Mouse (Mus musculus) hindbrain, embryonic 14.5 days (tissue): ENCODE results near the gene Fbxo3. TPM values are rescaled to one million over a fixed set of nuclear protein-coding genes. Genes with fewer than 3 reads are reported as not detected.
"Not testable (repeated sequence)": the region's sequence is repeated elsewhere in the genome, so short reads cannot be mapped to it uniquely, and the experiment has no call there.

Source experiments
- ATAC-seq: fragments of 200-750 bp; cut with Nextera tagmentation; 2 replicates; pipeline ENCODE4 v1.8.0; 2017; ENCODE audit warnings: moderate number of reproducible peaks, mild to moderate bottlenecking, moderate TSS enrichment, moderate library complexity; ENCODE audit not compliant: low FRiP score
- DNase-seq: peaks from one replicate; pipeline ENCODE4 v3.0.0-alpha.2; 2015; ENCODE audit warnings: low spot score
- H3K27ac ChIP-seq: fragments of 300-500 bp; sonication (generic); 2 replicates; pipeline ENCODE4 v1.5.1; 2014; ENCODE audit warnings: mild to moderate bottlenecking, moderate library complexity
- H3K27me3 ChIP-seq: fragments of 300-500 bp; sonication (generic); 2 replicates; pipeline ENCODE4 v1.6.1; 2014; ENCODE audit warnings: mild to moderate bottlenecking, low read length, mixed read lengths; ENCODE audit not compliant: control insufficient read depth, insufficient read depth
- H3K36me3 ChIP-seq: fragments of 300-500 bp; sonication (generic); replicated peaks from 2 replicates; pipeline ENCODE4 v1.6.1; 2014; ENCODE audit not compliant: control insufficient read depth, insufficient read depth
- H3K4me1 ChIP-seq: fragments of 300-500 bp; sonication (generic); replicated peaks from 2 replicates; pipeline ENCODE4 v1.6.1; 2014; ENCODE audit warnings: antibody characterized with exemption, low read length, mixed read lengths; ENCODE audit not compliant: control insufficient read depth, insufficient read depth
- H3K4me2 ChIP-seq: fragments of 300-500 bp; sonication (generic); replicated peaks from 2 replicates; pipeline ENCODE4 v1.6.1; 2014; ENCODE audit warnings: mild to moderate bottlenecking, moderate library complexity
- H3K4me3 ChIP-seq: fragments of 300-500 bp; sonication (generic); replicated peaks from 2 replicates; pipeline ENCODE4 v1.5.1; 2014; ENCODE audit warnings: mild to moderate bottlenecking, low read length
- H3K9ac ChIP-seq: fragments of 300-500 bp; sonication (generic); 2 replicates; pipeline ENCODE4 v1.6.1; 2014
- H3K9me3 ChIP-seq: fragments of 300-500 bp; sonication (generic); 2 replicates; pipeline ENCODE4 v1.6.1; 2016; ENCODE audit warnings: low read length; ENCODE audit not compliant: control insufficient read depth
- WGBS: fragments of 180-500 bp; shearing (Covaris S2); extraction: QIAGEN DNeasy Blood & Tissue Kit; methylation state at CpG from one replicate; pipeline ENCODE4 v1.1.7; 2014; 5-methylcytosine and 5-hydroxymethylcytosine counted together
- polyA plus RNA-seq: library from polyadenylated mRNA; unstranded; fragments of >200 nt; fragmentation: Nextera tagmentation; extraction: Ambion mirVana; gene quantifications from 2 replicates; pipeline ENCODE4 v1.2.1, GENCODE M21; 2014

Gene Fbxo3
- polyA plus RNA-seq, 1 experiment from 2014 or later = 68.3 TPM

- no peak for DNase-seq
- no peaks in the 10 kb centered on the region for H3K36me3 ChIP-seq
- no peaks in the 10 kb centered on the region for H3K9me3 ChIP-seq
- no peaks in the 10 kb centered on the region for H3K4me1 ChIP-seq
- no peak for ATAC-seq
- no peak overlapping the region for H3K4me3 ChIP-seq
- WGBS = 86% methylated on average over 4 of the region's 4 CpGs
- H3K9ac ChIP-seq = no peak overlapping the region
- H3K27ac ChIP-seq = no peak overlapping the region
- no peak overlapping the region for H3K4me2 ChIP-seq
- no peaks in the 10 kb centered on the region for H3K27me3 ChIP-seq
These were observed 25.7 kb upstream of the Fbxo3 start for GRCm38 (mm10) chr2:104001861-104002260.

- H3K4me1 ChIP-seq = no peaks in the 10 kb centered on the region
- H3K27me3 ChIP-seq = no peaks in the 10 kb centered on the region
- H3K4me3 ChIP-seq = no peak overlapping the region
- H3K9me3 ChIP-seq = no peaks in the 10 kb centered on the region
- H3K27ac ChIP-seq = no peak overlapping the region
- 0 out of 2 replicates have a peak, but pooled peaks have one; percentile 37 for ATAC-seq
- H3K36me3 ChIP-seq = no peaks in the 10 kb centered on the region
- peak; percentile 78 for DNase-seq
- H3K4me2 ChIP-seq = no peak overlapping the region
- WGBS = 33% methylated on average over 16 of the region's 16 CpGs
- H3K9ac ChIP-seq = no peak overlapping the region
These were observed 24.7 kb upstream of the Fbxo3 start for GRCm38 (mm10) chr2:104002711-104003413.

GRCm38 (mm10) chr2:104007793-104008519 is 19.6 kb upstream of the Fbxo3 start:
- H3K27ac ChIP-seq = no peak overlapping the region
- no peak overlapping the region for H3K9ac ChIP-seq
- WGBS = 83% methylated on average over 7 of the region's 7 CpGs
- no peak overlapping the region for H3K4me2 ChIP-seq
- no peaks in the 10 kb centered on the region for H3K36me3 ChIP-seq
- H3K9me3 ChIP-seq = no peaks in the 10 kb centered on the region
- no peak for ATAC-seq
- no peaks in the 10 kb centered on the region for H3K4me1 ChIP-seq
- DNase-seq = no peak
- no peak overlapping the region for H3K4me3 ChIP-seq
- no peaks in the 10 kb centered on the region for H3K27me3 ChIP-seq

GRCm38 (mm10) chr2:104008853-104009252 is 18.7 kb upstream of the Fbxo3 start:
- H3K4me1 ChIP-seq, H3K27ac ChIP-seq, H3K36me3 ChIP-seq, DNase-seq, H3K4me2 ChIP-seq, H3K9me3 ChIP-seq, H3K9ac ChIP-seq, ATAC-seq, H3K4me3 ChIP-seq, H3K27me3 ChIP-seq: not testable (repeated sequence)
- WGBS = 95% methylated on average over 3 of the region's 3 CpGs

- ATAC-seq = no peak
- no peak overlapping the region for H3K4me3 ChIP-seq
- WGBS = 83% methylated on average over 7 of the region's 7 CpGs
- DNase-seq = no peak
- no peaks in the 10 kb centered on the region for H3K27me3 ChIP-seq
- no peak overlapping the region for H3K4me2 ChIP-seq
- no peak overlapping the region for H3K9ac ChIP-seq
- no peaks in the 10 kb centered on the region for H3K36me3 ChIP-seq
- H3K27ac ChIP-seq = no peak overlapping the region
- no peaks in the 10 kb centered on the region for H3K9me3 ChIP-seq
- H3K4me1 ChIP-seq = peaks cover 5% of the 10 kb centered on the region
These were observed 4.4 kb upstream of the Fbxo3 start for GRCm38 (mm10) chr2:104023096-104023495.

- Histone ChIP-seq H3K9ac (no peak overlapping the region), H3K4me1 (peaks cover 18% of the 10 kb centered on the region), H3K27me3 (no peaks in the 10 kb centered on the region), H3K9me3 (no peaks in the 10 kb centered on the region), H3K36me3 (no peaks in the 10 kb centered on the region), H3K4me2 (no peak overlapping the region), H3K27ac (no peak overlapping the region), H3K4me3 (no peak overlapping the region)
- 92% methylated on average over 4 of the region's 4 CpGs for WGBS
- ATAC-seq (no peak), DNase-seq (no peak)
These were observed 2.9 kb upstream of the Fbxo3 start for GRCm38 (mm10) chr2:104024656-104025055.

- under 1% methylated on average over 32 of the region's 32 CpGs for WGBS
- H3K27ac ChIP-seq = peak within 1 kb of the TSS; percentile 53; the same call in 1 of the 2 replicates
These were observed 710 bp downstream of the Fbxo3 start, which contains the start of gene 4931422A03Rik for GRCm38 (mm10) chr2:104028139-104028723. TSS of gene 4931422A03Rik (minus strand) at chr2:104028361.

GRCm38 (mm10) chr2:104029074-104029473 is 1.6 kb downstream of the Fbxo3 start:
- WGBS = 71% methylated on average over 2 of the region's 2 CpGs
- Histone ChIP-seq H3K4me1 (peaks cover 26% of the 10 kb centered on the region), H3K36me3 (peaks cover 26% of the 10 kb centered on the region), H3K4me2 (peak overlapping the region; percentile 80), H3K4me3 (peak overlapping the region; percentile 88), H3K27ac (no peak overlapping the region), H3K9ac (peak overlapping the region; percentile 93; the same call in 1 of the 2 replicates), H3K27me3 (no peaks in the 10 kb centered on the region), H3K9me3 (no peaks in the 10 kb centered on the region)
- ATAC-seq = no peak
- no peak for DNase-seq

More at GRCm38 (mm10) chr2:104028139-104028723, 710 bp downstream of the Fbxo3 start, which contains the start of gene 4931422A03Rik:
- Histone ChIP-seq H3K9me3 (no peaks in the 10 kb centered on the region), H3K4me2 (peak within 1 kb of the TSS; percentile 80), H3K4me1 (peaks cover 26% of the 10 kb centered on the region), H3K36me3 (peaks cover 20% of the 10 kb centered on the region), H3K27me3 (no peaks in the 10 kb centered on the region), H3K9ac (peak within 1 kb of the TSS; percentile 93), H3K4me3 (peak within 1 kb of the TSS; percentile 88)
- no peak for DNase-seq
- ATAC-seq = peak; percentile 49; the same call in 1 of the 2 replicates

- Histone ChIP-seq H3K27ac (no peak overlapping the region), H3K9ac (no peak overlapping the region), H3K4me2 (no peak overlapping the region), H3K36me3 (peaks cover 39% of the 10 kb centered on the region), H3K4me1 (peaks cover 26% of the 10 kb centered on the region), H3K4me3 (no peak overlapping the region), H3K9me3 (no peaks in the 10 kb centered on the region), H3K27me3 (no peaks in the 10 kb centered on the region)
- ATAC-seq (no peak), DNase-seq (no peak)
- 86% methylated on average over 3 of the region's 3 CpGs for WGBS
These were observed 2.9 kb downstream of the Fbxo3 start for GRCm38 (mm10) chr2:104030381-104030780.
